Mouse (Mus musculus) liver, adult 2 months (tissue): Measurements from ENCODE around the gene Grip2. TPM values are rescaled to one million over a fixed set of nuclear protein-coding genes. Genes with fewer than 3 reads are reported as not detected.

Experiments
- DNase-seq: peaks from one replicate; pipeline ENCODE4 v3.0.0-alpha.2; 2011; ENCODE audit warnings: low read depth, low spot score; ENCODE audit errors: extremely low read depth
- H3K27ac ChIP-seq: fragments of 200-500 bp; replicated peaks from 2 replicates; pipeline ENCODE4 v1.5.1; 2012; ENCODE audit warnings: low read depth, mild to moderate bottlenecking, control low read depth, inconsistent platforms, low read length; ENCODE audit not compliant: insufficient read depth
- H3K27me3 ChIP-seq: fragments of 200-500 bp; 2 replicates; pipeline ENCODE4 v1.6.1; 2012; ENCODE audit warnings: mild to moderate bottlenecking, moderate library complexity, low read length, inconsistent platforms; ENCODE audit not compliant: control insufficient read depth, insufficient read depth
- H3K36me3 ChIP-seq: fragments of 200-500 bp; 2 replicates; pipeline ENCODE4 v1.6.1; 2012; ENCODE audit warnings: low read length, inconsistent platforms; ENCODE audit not compliant: control insufficient read depth, insufficient read depth
- H3K4me1 ChIP-seq: fragments of 200-500 bp; 2 replicates; pipeline ENCODE4 v1.6.1; 2011; ENCODE audit warnings: low read length; ENCODE audit not compliant: control insufficient read depth, insufficient read depth
- H3K4me3 ChIP-seq: fragments of 200-500 bp; 2 replicates; pipeline ENCODE4 v1.5.1; 2011; ENCODE audit warnings: low read depth, mild to moderate bottlenecking, control low read depth, low read length, moderate library complexity; ENCODE audit not compliant: insufficient read depth
- H3K79me2 ChIP-seq: fragments of 200-500 bp; 2 replicates; pipeline ENCODE4 v1.6.1; 2012; ENCODE audit warnings: inconsistent platforms, mild to moderate bottlenecking, low read length, moderate library complexity; ENCODE audit not compliant: control insufficient read depth, insufficient read depth
- H3K9ac ChIP-seq: fragments of 200-500 bp; 2 replicates; pipeline ENCODE4 v1.6.1; 2012; ENCODE audit warnings: low read depth, mild to moderate bottlenecking, control low read depth, inconsistent platforms, low read length
- CTCF ChIP-seq: fragments of 200-500 bp; IDR thresholded peaks from 2 replicates; pipeline ENCODE4 v1.5.1; 2011; ENCODE audit warnings: low read depth, low read length, control low read depth
- POLR2A ChIP-seq: fragments of 200-500 bp; IDR thresholded peaks from 2 replicates; pipeline ENCODE4 v1.6.1; 2011; ENCODE audit warnings: low read length, control low read depth; ENCODE audit not compliant: insufficient read depth; ENCODE audit errors: extremely low read depth
- WGBS: fragments of 180-500 bp; shearing (Covaris S2); methylation state at CpG from one replicate; pipeline ENCODE4 v1.1.7; 2018; 5-methylcytosine and 5-hydroxymethylcytosine counted together
- polyA plus RNA-seq: library from polyadenylated mRNA; depleted of rRNA; stranded (reverse); fragments of >200 nt; gene quantifications from 2 replicates; pipeline ENCODE4 v1.2.3, GENCODE M21; 2012
- total RNA-seq: library from RNA; depleted of rRNA; stranded (reverse); fragments of >200 nt; gene quantifications from 2 replicates; pipeline ENCODE4 v1.2.3, GENCODE M21; 2014

The Grip2 gene
- total and polyA plus RNA-seq, 2 experiments = 0.11 TPM; not detected in 1

- Histone ChIP-seq H3K27me3 (peaks cover 13% of the 10 kb centered on the region; the same call in 1 of the 2 replicates), H3K9ac (no peak overlapping the region), H3K79me2 (no peaks in the 10 kb centered on the region), H3K4me1 (no peaks in the 10 kb centered on the region), H3K36me3 (no peaks in the 10 kb centered on the region), H3K4me3 (no peak overlapping the region), H3K27ac (no peak overlapping the region)
- WGBS = 64% methylated on average over 5 of the region's 5 CpGs
- no peak for DNase-seq
- TF ChIP-seq CTCF (no peak), POLR2A (no peak)
Measured at GRCm38 (mm10) chr6:91858339-91858738, 31.3 kb upstream of the Grip2 start.

DNA sequence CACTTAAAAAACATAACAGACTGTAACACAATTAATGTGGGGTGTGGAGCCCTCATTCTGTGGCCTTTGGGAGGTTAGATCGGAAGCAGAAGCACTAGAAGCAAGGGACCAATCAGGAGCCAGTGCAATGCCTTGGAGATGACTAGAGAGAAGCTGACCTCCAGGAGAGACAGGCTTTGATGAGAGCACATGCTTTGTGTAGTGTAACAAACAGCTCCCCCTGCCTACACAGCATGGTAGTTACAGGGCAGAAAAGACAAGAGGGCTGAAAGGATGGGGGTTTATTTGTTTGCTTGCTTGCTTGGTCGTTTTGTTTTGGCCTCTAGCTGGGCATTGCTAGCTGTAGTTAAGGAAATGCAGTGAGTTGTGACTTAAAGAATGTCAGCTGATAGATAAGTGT lies 25.5 kb upstream of the Grip2 start:
- no peak for TF ChIP-seq POLR2A
- TF ChIP-seq CTCF = peak; percentile 44
- peaks cover 7% of the 10 kb centered on the region; the same call in 1 of the 2 replicates for H3K27me3 ChIP-seq
- H3K36me3 ChIP-seq = no peaks in the 10 kb centered on the region
- no peaks in the 10 kb centered on the region for H3K79me2 ChIP-seq
- H3K4me1 ChIP-seq = no peaks in the 10 kb centered on the region
- no peak overlapping the region for H3K9ac ChIP-seq
- DNase-seq = peak; percentile 17
- no peak overlapping the region for H3K27ac ChIP-seq
- no peak overlapping the region for H3K4me3 ChIP-seq
- 6% methylated on average over 2 of the region's 2 CpGs for WGBS

DNA sequence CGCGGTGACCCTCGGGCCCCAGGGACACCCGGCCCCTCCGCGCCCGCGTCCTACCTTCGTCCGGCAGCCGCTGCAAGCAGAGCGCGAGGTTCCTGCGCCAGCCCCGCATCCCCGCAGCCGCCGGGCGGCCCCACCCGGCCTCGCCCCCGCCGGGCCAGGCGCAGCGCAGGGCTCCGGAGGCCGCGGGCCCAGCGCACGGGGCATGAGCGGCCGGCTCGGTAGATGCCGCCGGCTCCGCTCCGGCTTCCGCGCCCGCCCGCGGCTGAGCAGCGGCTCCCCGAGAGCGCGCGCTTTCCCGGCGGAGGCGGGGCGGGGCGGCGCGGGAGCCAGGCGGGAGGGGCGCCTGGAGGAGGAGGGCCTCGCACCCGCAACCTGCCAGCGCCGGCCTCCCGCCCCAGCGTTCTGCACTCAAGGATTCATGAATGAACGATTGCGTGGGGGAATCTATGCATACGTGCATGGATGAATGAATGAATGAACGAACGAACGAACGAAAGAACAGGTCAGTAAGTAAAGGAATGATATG lies 16.6 kb upstream of the Grip2 start:
- no peaks in the 10 kb centered on the region for H3K79me2 ChIP-seq
- H3K4me3 ChIP-seq = no peak overlapping the region
- WGBS = 6% methylated on average over 69 of the region's 69 CpGs
- H3K4me1 ChIP-seq = no peaks in the 10 kb centered on the region
- H3K9ac ChIP-seq = no peak overlapping the region
- no peaks in the 10 kb centered on the region for H3K36me3 ChIP-seq
- peaks cover 18% of the 10 kb centered on the region for H3K27me3 ChIP-seq
- H3K27ac ChIP-seq = no peak overlapping the region
- no peak for TF ChIP-seq CTCF
- TF ChIP-seq POLR2A = no peak
- DNase-seq = no peak

- no peak overlapping the region for H3K27ac ChIP-seq
- peaks cover 18% of the 10 kb centered on the region for H3K27me3 ChIP-seq
- 4% methylated on average over 46 of the region's 46 CpGs for WGBS
- no peak for DNase-seq
- no peak overlapping the region for H3K9ac ChIP-seq
- no peaks in the 10 kb centered on the region for H3K4me1 ChIP-seq
- no peak overlapping the region for H3K4me3 ChIP-seq
- no peaks in the 10 kb centered on the region for H3K36me3 ChIP-seq
- no peak for TF ChIP-seq CTCF
- no peak for TF ChIP-seq POLR2A
- H3K79me2 ChIP-seq = no peaks in the 10 kb centered on the region
Measured at GRCm38 (mm10) chr6:91842897-91843627, 16.0 kb upstream of the Grip2 start.

DNA sequence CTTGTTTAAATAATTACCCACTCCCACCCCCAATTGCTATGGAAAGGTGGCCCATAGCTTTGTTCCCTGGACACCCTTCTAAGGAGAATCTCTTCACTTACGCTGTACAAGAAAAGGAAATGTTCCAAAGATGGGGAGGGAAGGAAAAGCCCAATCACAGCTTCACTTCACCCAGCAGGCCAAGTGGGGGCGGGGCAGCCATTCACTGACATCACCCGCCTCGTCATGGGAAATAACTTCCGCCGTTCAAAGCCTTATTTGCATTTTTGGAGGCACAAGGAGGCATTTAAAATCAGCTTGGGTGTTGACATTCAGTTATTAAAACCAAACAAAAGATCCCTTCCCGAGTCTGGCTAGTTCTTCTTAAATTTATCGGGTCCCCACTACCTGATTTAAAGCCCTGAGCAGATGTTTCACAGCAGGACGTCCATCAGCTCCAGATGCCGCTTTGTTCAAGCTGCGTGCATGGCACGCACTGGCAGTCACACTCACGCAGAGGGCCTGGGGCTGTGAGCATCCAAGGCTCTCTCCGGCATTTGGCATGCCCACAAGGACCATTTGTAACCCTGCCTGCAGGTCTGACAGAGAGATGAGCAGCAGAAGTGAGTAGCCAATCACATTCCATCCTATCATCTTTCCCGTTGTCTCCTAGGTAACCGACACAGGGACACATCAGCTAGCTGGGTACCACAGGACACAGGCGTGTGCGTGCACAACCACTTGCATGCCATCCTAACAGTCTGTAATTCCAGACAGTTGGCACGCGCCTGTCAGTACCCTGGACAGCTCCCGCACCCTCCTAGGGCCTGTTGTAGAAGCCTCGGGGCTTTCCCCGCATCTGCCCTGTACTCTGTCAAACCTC lies 12.2 kb upstream of the Grip2 start:
- no peak overlapping the region for H3K9ac ChIP-seq
- no peaks in the 10 kb centered on the region for H3K36me3 ChIP-seq
- H3K4me1 ChIP-seq = no peaks in the 10 kb centered on the region
- DNase-seq = no peak
- no peak overlapping the region for H3K27ac ChIP-seq
- 21% methylated on average over 23 of the region's 23 CpGs for WGBS
- TF ChIP-seq CTCF (no peak), POLR2A (no peak)
- H3K79me2 ChIP-seq = no peaks in the 10 kb centered on the region
- H3K27me3 ChIP-seq = peaks cover 9% of the 10 kb centered on the region
- no peak overlapping the region for H3K4me3 ChIP-seq
